Mouse (Mus musculus): Measurements from ENCODE around the gene Zfp445.

- TF ChIP-seq CTCF (IDR thresholded peaks at IDR 0.05) (no peak), EP300 (IDR thresholded peaks at IDR 0.05) (no peak)
These were observed 50.5 kb downstream of the Zfp445 start for GRCm38 (mm10) chr9:122815239-122815851.

Data from lung, postnatal 0 days (tissue).